Mouse (Mus musculus): ENCODE data around the gene Iqce. TPM values are rescaled to one million over a fixed set of nuclear protein-coding genes. Genes with fewer than 3 reads are reported as not detected.

Gene Iqce
- polyA plus RNA-seq (2014; fragmentation: Illumina TruSeq; extraction: RNeasy Lipid Tissue Mini Kit (QIAGEN cat#74804); ENCODE audit: low read depth, low replicate concordance), result 89.8 TPM

GRCm38 (mm10) chr5:140702103-140702513, at the start of gene Iqce:
Gene Iqce, minus strand, starts transcription at chr5:140702378.

GRCm38 (mm10) chr5:140723822-140724221, 21.6 kb upstream of the Iqce start, which contains the start of gene Amz1:
Gene Amz1, plus strand, starts transcription at chr5:140724127.

GRCm38 (mm10) chr5:140704378-140705251, 2.4 kb upstream of the Iqce start, which contains the start of gene Brat1:
Gene Brat1, plus strand, starts transcription at chr5:140705011.

GRCm38 (mm10) chr5:140648519-140649100, 53.6 kb downstream of the Iqce start, which contains the start of gene Ttyh3:
Gene Ttyh3, minus strand, starts transcription at chr5:140649031.

Other genes with a start within 250 kb of the Iqce start
- not detected for gene Chst12, start 196.8 kb downstream of the Iqce start, polyA plus RNA-seq (2014; fragmentation: Illumina TruSeq; extraction: RNeasy Lipid Tissue Mini Kit (QIAGEN cat#74804); ENCODE audit: low read depth, low replicate concordance)
- not detected for gene Grifin, start 137.3 kb downstream of the Iqce start, polyA plus RNA-seq (2014; fragmentation: Illumina TruSeq; extraction: RNeasy Lipid Tissue Mini Kit (QIAGEN cat#74804); ENCODE audit: low read depth, low replicate concordance)
- 0.11 TPM for gene Lfng, start 95.1 kb downstream of the Iqce start, polyA plus RNA-seq (2014; fragmentation: Illumina TruSeq; extraction: RNeasy Lipid Tissue Mini Kit (QIAGEN cat#74804); ENCODE audit: low read depth, low replicate concordance)
- gene Ttyh3, start 53.3 kb downstream of the Iqce start, polyA plus RNA-seq (2014; fragmentation: Illumina TruSeq; extraction: RNeasy Lipid Tissue Mini Kit (QIAGEN cat#74804); ENCODE audit: low read depth, low replicate concordance), result 0.77 TPM
- 2.6 TPM for gene Brat1, start 2.6 kb upstream of the Iqce start, polyA plus RNA-seq (2014; fragmentation: Illumina TruSeq; extraction: RNeasy Lipid Tissue Mini Kit (QIAGEN cat#74804); ENCODE audit: low read depth, low replicate concordance)
- gene Amz1, start 21.7 kb upstream of the Iqce start, polyA plus RNA-seq (2014; fragmentation: Illumina TruSeq; extraction: RNeasy Lipid Tissue Mini Kit (QIAGEN cat#74804); ENCODE audit: low read depth, low replicate concordance), result not detected
- 4.0 TPM for gene Gna12, start 128.1 kb upstream of the Iqce start, polyA plus RNA-seq (2014; fragmentation: Illumina TruSeq; extraction: RNeasy Lipid Tissue Mini Kit (QIAGEN cat#74804); ENCODE audit: low read depth, low replicate concordance)

Measured in testis, adult 10 weeks (tissue).